Mouse (Mus musculus) forebrain, embryonic 15.5 days (tissue): ENCODE results near the gene Gabbr1. TPM values are rescaled to one million over a fixed set of nuclear protein-coding genes. Genes with fewer than 3 reads are reported as not detected.
A peak's percentile ranks its signal among the peaks of the same experiment; 100 is the strongest.

Experiments
- ATAC-seq: fragments of 200-750 bp; cut with Nextera tagmentation; replicated peaks from 2 replicates; pipeline ENCODE4 v1.8.0; 2017; ENCODE audit warnings: mild to moderate bottlenecking, moderate TSS enrichment, moderate library complexity
- H3K27ac ChIP-seq: fragments of 300-500 bp; sonication (generic); replicated peaks from 2 replicates; pipeline ENCODE4 v1.5.1; 2015; ENCODE audit warnings: mild to moderate bottlenecking, inconsistent platforms
- H3K27me3 ChIP-seq: fragments of 300-500 bp; sonication (generic); 2 replicates; pipeline ENCODE4 v1.6.1; 2015; ENCODE audit warnings: inconsistent platforms
- H3K36me3 ChIP-seq: fragments of 300-500 bp; sonication (generic); 2 replicates; pipeline ENCODE4 v1.6.1; 2015; ENCODE audit warnings: mild to moderate bottlenecking, inconsistent platforms
- H3K4me1 ChIP-seq: fragments of 300-500 bp; sonication (generic); 2 replicates; pipeline ENCODE4 v1.6.1; 2015; ENCODE audit warnings: inconsistent platforms
- H3K4me2 ChIP-seq: fragments of 300-500 bp; sonication (generic); replicated peaks from 2 replicates; pipeline ENCODE4 v1.6.1; 2015; ENCODE audit warnings: mild to moderate bottlenecking, inconsistent platforms
- H3K4me3 ChIP-seq: fragments of 300-500 bp; sonication (generic); 2 replicates; pipeline ENCODE4 v1.5.1; 2015; ENCODE audit warnings: mild to moderate bottlenecking, inconsistent platforms
- H3K9ac ChIP-seq: fragments of 300-500 bp; sonication (generic); replicated peaks from 2 replicates; pipeline ENCODE4 v1.6.1; 2015; ENCODE audit warnings: mild to moderate bottlenecking, inconsistent platforms
- H3K9me3 ChIP-seq: fragments of 300-500 bp; sonication (generic); 2 replicates; pipeline ENCODE4 v1.6.1; 2016; ENCODE audit warnings: inconsistent platforms
- WGBS: fragments of 180-500 bp; shearing (Covaris S2); methylation state at CpG from one replicate; pipeline ENCODE4 v1.1.7; 2015; ENCODE audit warnings: mixed read lengths; 5-methylcytosine and 5-hydroxymethylcytosine counted together
- polyA plus RNA-seq: library from polyadenylated mRNA; unstranded; fragments of >200 nt; fragmentation: Nextera tagmentation; extraction: Ambion mirVana; gene quantifications from 2 replicates; pipeline ENCODE4 v1.2.1, GENCODE M21; 2015

The Gabbr1 gene
- polyA plus RNA-seq, 1 experiment from 2014 or later: 53.1 TPM

GRCm38 (mm10) chr17:37047332-37047976, 1.7 kb downstream of the Gabbr1 start:
- 16% methylated on average over 19 of the region's 19 CpGs for WGBS
- Histone ChIP-seq H3K9ac (peak overlapping the region; percentile 97), H3K36me3 (no peaks in the 10 kb centered on the region), H3K4me2 (peak overlapping the region; percentile 91), H3K27me3 (no peaks in the 10 kb centered on the region), H3K27ac (peak overlapping the region; percentile 93), H3K9me3 (no peaks in the 10 kb centered on the region), H3K4me1 (peaks cover 62% of the 10 kb centered on the region), H3K4me3 (peak overlapping the region; percentile 94)
- ATAC-seq: no peak

GRCm38 (mm10) chr17:37047981-37048380, 2.2 kb downstream of the Gabbr1 start:
- peak overlapping the region; percentile 91 for H3K4me2 ChIP-seq
- H3K4me3 ChIP-seq: peak overlapping the region; percentile 94
- no peaks in the 10 kb centered on the region for H3K36me3 ChIP-seq
- no peak for ATAC-seq
- no peaks in the 10 kb centered on the region for H3K27me3 ChIP-seq
- 23% methylated on average over 3 of the region's 3 CpGs for WGBS
- H3K4me1 ChIP-seq: peaks cover 66% of the 10 kb centered on the region
- H3K27ac ChIP-seq: 0 out of 2 replicates have a peak overlapping the region, but pooled peaks have one; percentile 93
- H3K9me3 ChIP-seq: no peaks in the 10 kb centered on the region
- peak overlapping the region; percentile 16; the same call in 1 of the 2 replicates for H3K9ac ChIP-seq

- H3K4me3 ChIP-seq: peak overlapping the region; percentile 94
- no peak for ATAC-seq
- H3K27ac ChIP-seq: no peak overlapping the region
- WGBS: 63% methylated on average over 7 of the region's 7 CpGs
- H3K4me1 ChIP-seq: peaks cover 70% of the 10 kb centered on the region
- no peaks in the 10 kb centered on the region for H3K27me3 ChIP-seq
- H3K9me3 ChIP-seq: no peaks in the 10 kb centered on the region
- H3K9ac ChIP-seq: peak overlapping the region; percentile 16
- peak overlapping the region; percentile 91 for H3K4me2 ChIP-seq
- H3K36me3 ChIP-seq: no peaks in the 10 kb centered on the region
Measured at GRCm38 (mm10) chr17:37048383-37048782, 2.6 kb downstream of the Gabbr1 start.

- peak; percentile 11 for ATAC-seq
- peaks cover 69% of the 10 kb centered on the region for H3K4me1 ChIP-seq
Measured at GRCm38 (mm10) chr17:37049570-37050310, 4.0 kb downstream of the Gabbr1 start.

GRCm38 (mm10) chr17:37050399-37050798, 4.6 kb downstream of the Gabbr1 start:
- peak overlapping the region; percentile 94 for H3K9ac ChIP-seq
- H3K27ac ChIP-seq: peak overlapping the region; percentile 87
- ATAC-seq: peak; percentile 64
- peaks cover 63% of the 10 kb centered on the region for H3K4me1 ChIP-seq
- no peaks in the 10 kb centered on the region for H3K27me3 ChIP-seq
- H3K4me3 ChIP-seq: peak overlapping the region; percentile 88
- under 1% methylated on average over 22 of the region's 22 CpGs for WGBS
- no peaks in the 10 kb centered on the region for H3K9me3 ChIP-seq
- H3K4me2 ChIP-seq: peak overlapping the region; percentile 67
- H3K36me3 ChIP-seq: peaks cover 16% of the 10 kb centered on the region

More at GRCm38 (mm10) chr17:37049570-37050310, 4.0 kb downstream of the Gabbr1 start:
- peak overlapping the region; percentile 67 for H3K4me2 ChIP-seq
- H3K36me3 ChIP-seq: peaks cover 10% of the 10 kb centered on the region
- H3K27ac ChIP-seq: peak overlapping the region; percentile 87
- 2% methylated on average over 39 of the region's 39 CpGs for WGBS
- no peaks in the 10 kb centered on the region for H3K9me3 ChIP-seq
- H3K9ac ChIP-seq: peak overlapping the region; percentile 94
- H3K27me3 ChIP-seq: no peaks in the 10 kb centered on the region
- H3K4me3 ChIP-seq: peak overlapping the region; percentile 88

GRCm38 (mm10) chr17:37050876-37051275, 5.1 kb downstream of the Gabbr1 start:
- H3K9me3 ChIP-seq: no peaks in the 10 kb centered on the region
- H3K4me3 ChIP-seq: peak overlapping the region; percentile 88
- no peaks in the 10 kb centered on the region for H3K27me3 ChIP-seq
- ATAC-seq: peak; percentile 30
- H3K27ac ChIP-seq: peak overlapping the region; percentile 87
- WGBS: under 1% methylated on average over 27 of the region's 27 CpGs
- H3K4me1 ChIP-seq: peaks cover 63% of the 10 kb centered on the region
- H3K4me2 ChIP-seq: peak overlapping the region; percentile 67
- peaks cover 21% of the 10 kb centered on the region for H3K36me3 ChIP-seq
- H3K9ac ChIP-seq: peak overlapping the region; percentile 94

GRCm38 (mm10) chr17:37051745-37052144, 6.0 kb downstream of the Gabbr1 start:
- 39% methylated on average over 4 of the region's 4 CpGs for whole genome bisulfite sequencing

GRCm38 (mm10) chr17:37056957-37057356, 11.2 kb downstream of the Gabbr1 start:
- H3K9ac ChIP-seq: no peak overlapping the region
- H3K36me3 ChIP-seq: peaks cover 69% of the 10 kb centered on the region
- peaks cover 27% of the 10 kb centered on the region for H3K4me1 ChIP-seq
- H3K9me3 ChIP-seq: no peaks in the 10 kb centered on the region
- H3K27ac ChIP-seq: peak overlapping the region; percentile 46; the same call in 1 of the 2 replicates
- WGBS: 62% methylated on average over 6 of the region's 6 CpGs
- no peaks in the 10 kb centered on the region for H3K27me3 ChIP-seq
- no peak; the same call in 1 of the 2 replicates for ATAC-seq
- H3K4me2 ChIP-seq: no peak overlapping the region
- no peak overlapping the region for H3K4me3 ChIP-seq

More at GRCm38 (mm10) chr17:37051745-37052144, 6.0 kb downstream of the Gabbr1 start:
- Histone ChIP-seq H3K9ac (peak overlapping the region; percentile 94), H3K4me3 (peak overlapping the region; percentile 88), H3K4me1 (peaks cover 62% of the 10 kb centered on the region), H3K9me3 (no peaks in the 10 kb centered on the region), H3K36me3 (peaks cover 30% of the 10 kb centered on the region), H3K4me2 (peak overlapping the region; percentile 67), H3K27ac (no peak overlapping the region), H3K27me3 (no peaks in the 10 kb centered on the region)
- ATAC-seq: no peak

GRCm38 (mm10) chr17:37061435-37061834, 15.7 kb downstream of the Gabbr1 start:
- H3K4me2 ChIP-seq: no peak overlapping the region
- peaks cover 33% of the 10 kb centered on the region for H3K4me1 ChIP-seq
- no peaks in the 10 kb centered on the region for H3K9me3 ChIP-seq
- WGBS: 46% methylated on average over 3 of the region's 3 CpGs
- H3K27ac ChIP-seq: peak overlapping the region; percentile 55; the same call in 1 of the 2 replicates
- no peak overlapping the region for H3K9ac ChIP-seq
- peaks cover 84% of the 10 kb centered on the region for H3K36me3 ChIP-seq
- ATAC-seq: no peak
- H3K4me3 ChIP-seq: no peak overlapping the region
- no peaks in the 10 kb centered on the region for H3K27me3 ChIP-seq

- Histone ChIP-seq H3K9me3 (no peaks in the 10 kb centered on the region), H3K27ac (peak overlapping the region; percentile 55), H3K4me1 (peaks cover 29% of the 10 kb centered on the region), H3K4me3 (no peak overlapping the region), H3K27me3 (no peaks in the 10 kb centered on the region), H3K9ac (no peak overlapping the region), H3K4me2 (no peak overlapping the region), H3K36me3 (peaks cover 87% of the 10 kb centered on the region)
- ATAC-seq: peak; percentile 59; the same call in 1 of the 2 replicates
- WGBS: 42% methylated on average over 10 of the region's 10 CpGs
Measured at GRCm38 (mm10) chr17:37062101-37062641, 16.4 kb downstream of the Gabbr1 start.

GRCm38 (mm10) chr17:37063063-37063462, 17.3 kb downstream of the Gabbr1 start:
- no peak overlapping the region for H3K4me3 ChIP-seq
- H3K27ac ChIP-seq: no peak overlapping the region
- H3K9ac ChIP-seq: no peak overlapping the region
- H3K27me3 ChIP-seq: no peaks in the 10 kb centered on the region
- peaks cover 29% of the 10 kb centered on the region for H3K4me1 ChIP-seq
- no peak overlapping the region for H3K4me2 ChIP-seq
- peaks cover 91% of the 10 kb centered on the region for H3K36me3 ChIP-seq
- WGBS: 56% methylated on average over 10 of the region's 10 CpGs
- no peak for ATAC-seq
- no peaks in the 10 kb centered on the region for H3K9me3 ChIP-seq
